Mouse (Mus musculus): ENCODE measurements around the gene Olfr1447. TPM values are rescaled to one million over a fixed set of nuclear protein-coding genes. Genes with fewer than 3 reads are reported as not detected.

The Olfr1447 gene
- not detected for total RNA-seq (2021)
- long read RNA-seq, experiment 1 = 0 reads
- long read RNA-seq, experiment 2 = 0 reads

GRCm38 (mm10) chr19:12903643-12904042 is at the start of gene Olfr1447:
Gene Olfr1447, minus strand, starts transcription at chr19:12903743.
- no peak for DNase-seq

DNA sequence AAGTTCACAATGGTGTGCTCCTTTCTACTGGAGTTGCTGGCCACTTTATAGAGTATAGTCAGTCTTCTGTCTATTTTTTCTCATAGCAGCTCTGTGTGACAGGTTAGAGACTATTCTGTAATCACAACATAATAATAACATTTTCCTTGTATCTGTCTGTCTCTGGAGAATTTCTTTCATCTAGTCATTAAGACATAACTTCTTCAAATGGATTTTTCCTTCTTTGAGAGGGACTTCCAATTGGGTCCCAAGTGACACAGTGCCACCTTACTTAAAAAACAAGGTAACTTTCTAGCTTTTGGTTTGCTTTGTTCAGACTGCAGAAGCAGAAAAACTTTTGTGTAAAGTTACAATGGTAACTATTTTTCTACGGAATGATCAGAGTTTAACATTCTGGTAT is 46.4 kb upstream of the Olfr1447 start, which contains the start of gene Olfr1450:
Olfr1450 (plus strand) TSS at position 301 of the 400 bp plus-strand sequence.
- no peak for DNase-seq

- no peak for DNase-seq
Measured at GRCm38 (mm10) chr19:12930540-12930939, 27.0 kb upstream of the Olfr1447 start, which contains the start of gene Olfr1449. Gene Olfr1449, plus strand, starts transcription at chr19:12930840.

DNA sequence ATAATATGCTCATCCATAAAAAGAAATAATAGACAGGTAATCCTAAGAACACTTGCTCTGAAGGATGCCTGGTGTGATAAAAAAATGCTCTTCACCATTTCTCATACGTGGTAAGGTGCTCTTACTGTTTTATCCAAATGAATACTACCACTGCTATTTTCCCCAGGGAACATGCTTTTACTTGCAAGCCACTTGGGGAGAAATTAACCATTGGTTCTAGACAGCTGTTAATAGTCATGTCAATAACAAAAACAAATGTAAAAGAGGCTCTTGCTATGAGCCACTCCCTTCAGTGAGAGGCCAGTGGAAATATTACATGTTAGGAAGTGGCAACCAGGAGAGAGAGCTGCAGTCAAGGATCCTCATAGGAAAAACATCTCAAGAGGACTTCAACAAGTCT is 20.8 kb upstream of the Olfr1447 start, which contains the start of gene Olfr1448:
Olfr1448 (minus strand) TSS at position 101 of the 400 bp plus-strand sequence.
- no peak for DNase-seq

DNA sequence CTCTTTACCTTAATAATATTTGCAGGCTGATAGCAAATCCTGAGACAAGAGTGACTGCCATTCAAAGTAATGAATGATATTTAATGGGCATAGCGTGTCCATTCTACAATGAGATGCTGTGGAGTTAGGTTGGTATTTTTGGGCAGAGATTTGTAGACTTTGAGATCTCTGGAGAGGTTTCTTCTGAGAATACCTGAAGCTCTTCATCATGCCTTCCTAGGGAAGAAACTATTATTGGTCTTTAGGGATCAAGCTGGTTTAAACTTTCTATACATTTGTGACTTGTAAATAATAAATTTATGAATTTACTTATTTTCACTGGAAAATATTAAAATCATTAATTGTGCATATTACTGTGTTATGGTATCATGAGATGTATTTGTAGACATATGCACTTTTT is 10.1 kb downstream of the Olfr1447 start, which contains the start of gene Olfr1446:
Olfr1446 (minus strand) TSS at position 101 of the 400 bp plus-strand sequence.
- DNase-seq = no peak

GRCm38 (mm10) chr19:12883555-12883954 is 20.0 kb downstream of the Olfr1447 start, which contains the start of gene Olfr1445:
Gene Olfr1445, plus strand, starts transcription at chr19:12883855.
- DNase-seq = no peak

GRCm38 (mm10) chr19:12856983-12857382 is 46.6 kb downstream of the Olfr1447 start, which contains the start of gene Olfr1444:
Gene Olfr1444, plus strand, starts transcription at chr19:12857283.
- DNase-seq = no peak

Other genes starting within 250 kb of the Olfr1447 start
- not detected for gene Olfr1442, start 233.3 kb downstream of the Olfr1447 start, total RNA-seq (2021)
- gene Olfr1443, start 225.6 kb downstream of the Olfr1447 start, total RNA-seq (2021) = not detected
- gene Keg1, start 208.0 kb downstream of the Olfr1447 start, total RNA-seq (2021) = 1 to 10 TPM; 3.3 to 5.8 TPM
- 1 to 10 TPM; 2.9 to 3.5 TPM for gene Cntf, start 138.1 kb downstream of the Olfr1447 start, total RNA-seq (2021)
- 10 to 100 TPM; 80.6 to 86.3 TPM for gene Zfp91, start 107.6 kb downstream of the Olfr1447 start, total RNA-seq (2021)
- gene Lpxn, start 107.5 kb downstream of the Olfr1447 start, total RNA-seq (2021) = 1 to 10 TPM; 2.0 to 2.1 TPM
- not detected for gene Gm5244, start 57.1 kb downstream of the Olfr1447 start, total RNA-seq (2021)
- gene Olfr1444, start 46.5 kb downstream of the Olfr1447 start, total RNA-seq (2021) = not detected
- gene Olfr1445, start 19.9 kb downstream of the Olfr1447 start, total RNA-seq (2021) = not detected
- gene Olfr1446, start 10.2 kb downstream of the Olfr1447 start, total RNA-seq (2021) = not detected
- gene Olfr1448, start 20.7 kb upstream of the Olfr1447 start, total RNA-seq (2021) = not detected
- not detected for gene Olfr1449, start 27.1 kb upstream of the Olfr1447 start, total RNA-seq (2021)
- gene Olfr1450, start 46.5 kb upstream of the Olfr1447 start, total RNA-seq (2021) = not detected
- not detected for gene Olfr1451, start 91.3 kb upstream of the Olfr1447 start, total RNA-seq (2021)
- not detected for gene Olfr1453, start 124.6 kb upstream of the Olfr1447 start, total RNA-seq (2021)
- gene Olfr1454, start 156.9 kb upstream of the Olfr1447 start, total RNA-seq (2021) = not detected
- not detected for gene Olfr1457, start 194.1 kb upstream of the Olfr1447 start, total RNA-seq (2021)
- not detected for gene Olfr1458, start 203.0 kb upstream of the Olfr1447 start, total RNA-seq (2021)
- under 1 TPM in 1 of 2 experiments, not detected in 1; 0.06 TPM for gene Olfr1459, start 245.8 kb upstream of the Olfr1447 start, total RNA-seq (2021)